Mouse (Mus musculus) cortical plate, adult 2 months (tissue): ENCODE measurements at regions not wholly inside any gene's neighbourhood (a gene's known extent, or its start where the extent isn't known, plus 50 kb on each side); places are given as distances from the start of the nearest gene placed in this dataset.
A peak's percentile ranks its signal among the peaks of the same experiment; 100 is the strongest.

Experiments
- H3K27ac ChIP-seq: fragments of 200-500 bp; 2 replicates; pipeline ENCODE4 v1.5.1; 2012; ENCODE audit warnings: low read length, control low read depth, inconsistent platforms; ENCODE audit not compliant: insufficient read depth
- H3K4me1 ChIP-seq: fragments of 200-500 bp; 2 replicates; pipeline ENCODE4 v1.6.1; 2011; ENCODE audit warnings: low read length; ENCODE audit not compliant: control insufficient read depth, insufficient read depth
- H3K4me3 ChIP-seq: fragments of 200-500 bp; 2 replicates; pipeline ENCODE4 v1.5.1; 2011; ENCODE audit warnings: mild to moderate bottlenecking, low read length, control low read depth; ENCODE audit not compliant: insufficient read depth
- CTCF ChIP-seq: fragments of 200-500 bp; IDR thresholded peaks from 2 replicates; pipeline ENCODE4 v1.5.1; 2011; ENCODE audit warnings: mild to moderate bottlenecking, control low read depth, low read length; ENCODE audit not compliant: insufficient read depth; ENCODE audit errors: extremely low read depth
- POLR2A ChIP-seq: fragments of 200-500 bp; IDR thresholded peaks from 2 replicates; pipeline ENCODE4 v1.6.1; 2011; ENCODE audit warnings: mild to moderate bottlenecking, low read length, control low read depth; ENCODE audit not compliant: insufficient read depth; ENCODE audit errors: extremely low read depth

- Histone ChIP-seq H3K4me1 (no peaks in the 10 kb centered on the region), H3K27ac (no peak overlapping the region), H3K4me3 (no peak overlapping the region)
- no peak for TF ChIP-seq POLR2A
- no peak for TF ChIP-seq CTCF
Measured at GRCm38 (mm10) chr3:127985165-127985564, 89.0 kb upstream of the Fam241a start.

- H3K4me3 ChIP-seq = no peak overlapping the region
- H3K4me1 ChIP-seq = no peaks in the 10 kb centered on the region
- H3K27ac ChIP-seq = no peak overlapping the region
- TF ChIP-seq POLR2A (no peak), CTCF (no peak)
Measured at GRCm38 (mm10) chr3:127977240-127977639, 81.1 kb upstream of the Fam241a start.

DNA sequence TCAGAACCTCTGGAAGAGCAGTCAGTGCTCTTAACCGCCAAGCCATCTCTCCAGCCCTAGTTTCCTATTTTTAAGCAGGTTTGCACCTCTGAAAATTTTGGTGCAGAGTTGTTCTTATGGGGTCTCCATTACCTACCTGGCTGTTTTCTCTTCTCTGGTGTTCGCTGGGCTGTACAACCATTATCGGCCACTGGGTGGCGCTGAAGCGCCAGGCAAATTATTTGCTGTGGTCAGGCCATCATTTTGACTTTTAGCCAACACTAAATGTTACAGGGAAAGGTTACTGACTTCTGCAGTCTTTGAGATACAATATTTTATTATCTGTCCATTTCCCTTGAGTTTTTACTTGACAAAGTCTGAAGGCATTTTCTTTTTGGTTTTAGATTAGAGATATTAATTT is 74.8 kb upstream of the Fam241a start:
- no peak overlapping the region for H3K27ac ChIP-seq
- H3K4me1 ChIP-seq = no peaks in the 10 kb centered on the region
- TF ChIP-seq POLR2A = no peak
- peak; percentile 60 for TF ChIP-seq CTCF
- no peak overlapping the region for H3K4me3 ChIP-seq

- no peaks in the 10 kb centered on the region for H3K4me1 ChIP-seq
- no peak overlapping the region for H3K27ac ChIP-seq
- TF ChIP-seq CTCF = no peak
- no peak for TF ChIP-seq POLR2A
- no peak overlapping the region for H3K4me3 ChIP-seq
Measured at GRCm38 (mm10) chr3:127967170-127967569, 71.0 kb upstream of the Fam241a start.

DNA sequence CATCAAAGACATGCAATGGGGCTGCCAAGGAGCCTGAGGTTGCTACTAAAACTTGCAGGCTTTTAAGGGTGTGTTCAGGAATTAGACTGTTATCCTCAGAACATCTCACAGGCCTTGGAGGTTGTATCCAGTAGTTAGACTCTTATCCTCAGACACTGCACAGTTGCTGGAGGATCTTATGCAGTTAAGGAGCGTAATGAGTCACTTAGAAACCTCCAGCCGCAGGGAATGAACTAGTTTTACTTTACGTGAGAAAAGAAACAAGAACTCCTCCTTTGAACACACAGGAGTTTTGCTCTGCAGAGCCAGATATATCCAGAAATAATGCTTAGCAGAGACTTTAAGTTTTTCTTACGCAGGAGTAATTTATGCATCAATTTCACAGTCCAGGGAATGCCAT is 70.1 kb upstream of the Fam241a start:
- H3K27ac ChIP-seq = no peak overlapping the region
- no peak for TF ChIP-seq CTCF
- no peak for TF ChIP-seq POLR2A
- H3K4me3 ChIP-seq = no peak overlapping the region
- no peaks in the 10 kb centered on the region for H3K4me1 ChIP-seq

GRCm38 (mm10) chr3:127958919-127959684 is 63.0 kb upstream of the Fam241a start:
- Histone ChIP-seq H3K27ac (no peak overlapping the region), H3K4me3 (no peak overlapping the region), H3K4me1 (no peaks in the 10 kb centered on the region)
- TF ChIP-seq POLR2A = no peak
- TF ChIP-seq CTCF = no peak

GRCm38 (mm10) chr3:127954856-127955255 is 58.7 kb upstream of the Fam241a start:
- TF ChIP-seq CTCF (no peak), POLR2A (no peak)
- no peaks in the 10 kb centered on the region for H3K4me1 ChIP-seq
- H3K4me3 ChIP-seq = no peak overlapping the region
- no peak overlapping the region for H3K27ac ChIP-seq

DNA sequence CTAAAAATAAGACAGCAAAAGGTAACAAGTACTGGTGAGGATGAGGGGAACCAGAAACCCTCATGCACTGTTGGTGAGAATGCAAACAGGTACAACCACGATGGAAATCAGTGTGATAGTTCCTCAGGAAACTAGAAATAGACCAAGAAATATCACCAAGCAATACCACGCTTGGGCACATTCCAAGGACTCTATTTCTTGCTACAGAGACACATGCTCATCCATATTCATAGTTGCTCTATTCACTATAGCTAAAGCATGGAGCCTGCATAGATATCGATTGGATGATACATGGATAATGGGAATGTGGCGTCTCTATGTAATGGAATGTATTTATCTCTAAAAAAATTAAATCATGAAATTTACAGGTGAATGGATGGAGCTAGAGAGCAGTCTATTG is 57.5 kb upstream of the Fam241a start:
- Histone ChIP-seq H3K4me3 (no peak overlapping the region), H3K27ac (no peak overlapping the region), H3K4me1 (no peaks in the 10 kb centered on the region)
- no peak for TF ChIP-seq POLR2A
- no peak for TF ChIP-seq CTCF

- H3K4me1 ChIP-seq = no peaks in the 10 kb centered on the region
- TF ChIP-seq CTCF (peak; percentile 44; the same call in 1 of the 2 replicates), POLR2A (no peak)
- no peak overlapping the region for H3K27ac ChIP-seq
- H3K4me3 ChIP-seq = no peak overlapping the region
Measured at GRCm38 (mm10) chr3:127948898-127949620, 52.9 kb upstream of the Fam241a start.

DNA sequence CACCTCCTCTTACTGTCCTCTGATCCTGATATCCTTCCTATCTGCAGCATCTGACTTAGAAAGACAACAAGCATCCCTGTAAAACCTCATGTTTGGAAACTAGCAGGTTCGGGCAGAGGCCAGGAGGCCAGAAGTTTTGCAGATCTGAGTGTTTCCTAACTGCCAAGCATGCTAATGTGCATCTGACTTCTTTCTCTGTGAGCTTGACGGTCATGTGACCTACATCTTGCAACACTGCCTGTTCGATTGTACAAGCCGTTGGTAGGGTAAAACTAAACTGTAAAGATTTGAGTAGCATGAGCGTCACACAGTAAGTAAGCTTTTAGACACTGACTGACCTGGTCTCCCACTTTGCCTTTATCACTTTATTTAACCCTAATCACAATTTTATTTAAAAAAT is 52.2 kb upstream of the Fam241a start:
- no peak overlapping the region for H3K27ac ChIP-seq
- no peak overlapping the region for H3K4me3 ChIP-seq
- TF ChIP-seq CTCF (no peak), POLR2A (no peak)
- H3K4me1 ChIP-seq = no peaks in the 10 kb centered on the region
